Mouse (Mus musculus): ENCODE measurements around the gene Nat10. TPM values are rescaled to one million over a fixed set of nuclear protein-coding genes. Genes with fewer than 3 reads are reported as not detected.

Gene Nat10
- polyA plus RNA-seq, 1 experiment from 2014 or later: 38.5 TPM

- H3K27ac ChIP-seq (ENCODE audit: low read depth, low read length): no peak overlapping the region
- WGBS: 95% methylated on average over 7 of the region's 7 CpGs
- ATAC-seq (replicated peaks; ENCODE audit: low FRiP score): no peak
- no peak for DNase-seq (ENCODE audit: low spot score)
- no peak overlapping the region for H3K4me3 ChIP-seq (ENCODE audit: low read depth, low read length)
- no peaks in the 10 kb centered on the region for H3K4me1 ChIP-seq (replicated peaks; ENCODE audit: control insufficient read depth, insufficient read depth, low read length)
- H3K9me3 ChIP-seq (ENCODE audit: control insufficient read depth, low read length): no peaks in the 10 kb centered on the region
- peaks cover 2% of the 10 kb centered on the region; the same call in 1 of the 2 replicates for H3K36me3 ChIP-seq (ENCODE audit: control insufficient read depth, insufficient read depth, low read length)
- H3K4me2 ChIP-seq (ENCODE audit: low read depth, low read length, severe bottlenecking): no peak overlapping the region
- no peak overlapping the region for H3K9ac ChIP-seq (ENCODE audit: low read length)
- H3K27me3 ChIP-seq (ENCODE audit: control insufficient read depth, insufficient read depth, low read length): no peaks in the 10 kb centered on the region
Observed at GRCm38 (mm10) chr2:103713831-103714230, 47.2 kb downstream of the Nat10 start.

GRCm38 (mm10) chr2:103710849-103711248 lies 50.2 kb downstream of the Nat10 start:
- H3K4me1 ChIP-seq (replicated peaks; ENCODE audit: control insufficient read depth, insufficient read depth, low read length): no peaks in the 10 kb centered on the region; the same call in 1 of the 2 replicates
- H3K9ac ChIP-seq (ENCODE audit: low read length): no peak overlapping the region
- no peak overlapping the region for H3K4me2 ChIP-seq (ENCODE audit: low read depth, low read length, severe bottlenecking)
- 95% methylated on average over 7 of the region's 7 CpGs for WGBS
- H3K36me3 ChIP-seq (ENCODE audit: control insufficient read depth, insufficient read depth, low read length): no peaks in the 10 kb centered on the region; the same call in 1 of the 2 replicates
- DNase-seq (ENCODE audit: low spot score) (no peak), ATAC-seq (replicated peaks; ENCODE audit: low FRiP score) (no peak)
- no peak overlapping the region for H3K27ac ChIP-seq (ENCODE audit: low read depth, low read length)
- H3K9me3 ChIP-seq (ENCODE audit: control insufficient read depth, low read length): no peaks in the 10 kb centered on the region
- no peak overlapping the region for H3K4me3 ChIP-seq (ENCODE audit: low read depth, low read length)
- no peaks in the 10 kb centered on the region for H3K27me3 ChIP-seq (ENCODE audit: control insufficient read depth, insufficient read depth, low read length)

GRCm38 (mm10) chr2:103707056-103707776 lies 53.9 kb downstream of the Nat10 start:
- Histone ChIP-seq H3K4me2 (ENCODE audit: low read depth, low read length, severe bottlenecking) (no peak overlapping the region), H3K36me3 (ENCODE audit: control insufficient read depth, insufficient read depth, low read length) (no peaks in the 10 kb centered on the region; the same call in 1 of the 2 replicates), H3K4me3 (ENCODE audit: low read depth, low read length) (no peak overlapping the region), H3K27ac (ENCODE audit: low read depth, low read length) (no peak overlapping the region), H3K9ac (ENCODE audit: low read length) (no peak overlapping the region), H3K27me3 (ENCODE audit: control insufficient read depth, insufficient read depth, low read length) (no peaks in the 10 kb centered on the region), H3K9me3 (ENCODE audit: control insufficient read depth, low read length) (no peaks in the 10 kb centered on the region), H3K4me1 (replicated peaks; ENCODE audit: control insufficient read depth, insufficient read depth, low read length) (no peaks in the 10 kb centered on the region; the same call in 1 of the 2 replicates)
- DNase-seq (ENCODE audit: low spot score) (no peak), ATAC-seq (replicated peaks; ENCODE audit: low FRiP score) (no peak)
- 85% methylated on average over 6 of the region's 6 CpGs for WGBS

GRCm38 (mm10) chr2:103706226-103706625 lies 54.8 kb downstream of the Nat10 start:
- ATAC-seq (replicated peaks; ENCODE audit: low FRiP score) (peak; percentile 63), DNase-seq (ENCODE audit: low spot score) (no peak)
- 63% methylated on average over 11 of the region's 11 CpGs for WGBS
- Histone ChIP-seq H3K9me3 (ENCODE audit: control insufficient read depth, low read length) (no peaks in the 10 kb centered on the region), H3K36me3 (ENCODE audit: control insufficient read depth, insufficient read depth, low read length) (no peaks in the 10 kb centered on the region; the same call in 1 of the 2 replicates), H3K4me2 (ENCODE audit: low read depth, low read length, severe bottlenecking) (no peak overlapping the region), H3K4me1 (replicated peaks; ENCODE audit: control insufficient read depth, insufficient read depth, low read length) (no peaks in the 10 kb centered on the region; the same call in 1 of the 2 replicates), H3K27ac (ENCODE audit: low read depth, low read length) (no peak overlapping the region), H3K4me3 (ENCODE audit: low read depth, low read length) (no peak overlapping the region), H3K9ac (ENCODE audit: low read length) (no peak overlapping the region), H3K27me3 (ENCODE audit: control insufficient read depth, insufficient read depth, low read length) (no peaks in the 10 kb centered on the region)

GRCm38 (mm10) chr2:103705826-103706225 lies 55.2 kb downstream of the Nat10 start:
- H3K27me3 ChIP-seq (ENCODE audit: control insufficient read depth, insufficient read depth, low read length): no peaks in the 10 kb centered on the region
- H3K4me3 ChIP-seq (ENCODE audit: low read depth, low read length): no peak overlapping the region
- ATAC-seq (replicated peaks; ENCODE audit: low FRiP score) (no peak), DNase-seq (ENCODE audit: low spot score) (no peak)
- H3K27ac ChIP-seq (ENCODE audit: low read depth, low read length): no peak overlapping the region
- H3K36me3 ChIP-seq (ENCODE audit: control insufficient read depth, insufficient read depth, low read length): no peaks in the 10 kb centered on the region; the same call in 1 of the 2 replicates
- no peaks in the 10 kb centered on the region for H3K9me3 ChIP-seq (ENCODE audit: control insufficient read depth, low read length)
- H3K9ac ChIP-seq (ENCODE audit: low read length): no peak overlapping the region
- no peaks in the 10 kb centered on the region; the same call in 1 of the 2 replicates for H3K4me1 ChIP-seq (replicated peaks; ENCODE audit: control insufficient read depth, insufficient read depth, low read length)
- WGBS: 91% methylated on average over 4 of the region's 4 CpGs
- H3K4me2 ChIP-seq (ENCODE audit: low read depth, low read length, severe bottlenecking): no peak overlapping the region

- no peak overlapping the region for H3K4me3 ChIP-seq (ENCODE audit: low read depth, low read length)
- DNase-seq (ENCODE audit: low spot score) (no peak), ATAC-seq (replicated peaks; ENCODE audit: low FRiP score) (no peak)
- 92% methylated on average over 4 of the region's 4 CpGs for WGBS
- H3K9me3 ChIP-seq (ENCODE audit: control insufficient read depth, low read length): no peaks in the 10 kb centered on the region
- H3K4me1 ChIP-seq (replicated peaks; ENCODE audit: control insufficient read depth, insufficient read depth, low read length): no peaks in the 10 kb centered on the region; the same call in 1 of the 2 replicates
- H3K36me3 ChIP-seq (ENCODE audit: control insufficient read depth, insufficient read depth, low read length): no peaks in the 10 kb centered on the region
- no peak overlapping the region for H3K27ac ChIP-seq (ENCODE audit: low read depth, low read length)
- no peak overlapping the region for H3K4me2 ChIP-seq (ENCODE audit: low read depth, low read length, severe bottlenecking)
- H3K9ac ChIP-seq (ENCODE audit: low read length): no peak overlapping the region
- no peaks in the 10 kb centered on the region for H3K27me3 ChIP-seq (ENCODE audit: control insufficient read depth, insufficient read depth, low read length)
Observed at GRCm38 (mm10) chr2:103703865-103704264, 57.2 kb downstream of the Nat10 start.

- Histone ChIP-seq H3K9ac (ENCODE audit: low read length) (no peak overlapping the region), H3K4me2 (ENCODE audit: low read depth, low read length, severe bottlenecking) (no peak overlapping the region), H3K4me1 (replicated peaks; ENCODE audit: control insufficient read depth, insufficient read depth, low read length) (no peaks in the 10 kb centered on the region; the same call in 1 of the 2 replicates), H3K27ac (ENCODE audit: low read depth, low read length) (no peak overlapping the region), H3K4me3 (ENCODE audit: low read depth, low read length) (no peak overlapping the region), H3K9me3 (ENCODE audit: control insufficient read depth, low read length) (no peaks in the 10 kb centered on the region), H3K36me3 (ENCODE audit: control insufficient read depth, insufficient read depth, low read length) (no peaks in the 10 kb centered on the region), H3K27me3 (ENCODE audit: control insufficient read depth, insufficient read depth, low read length) (no peaks in the 10 kb centered on the region)
- no peak for DNase-seq (ENCODE audit: low spot score)
- 90% methylated on average over 10 of the region's 10 CpGs for WGBS
- ATAC-seq (replicated peaks; ENCODE audit: low FRiP score): no peak
Observed at GRCm38 (mm10) chr2:103703336-103703735, 57.7 kb downstream of the Nat10 start.

GRCm38 (mm10) chr2:103700514-103700913 lies 60.6 kb downstream of the Nat10 start:
- peak; percentile 51; the same call in 1 of the 2 replicates for ATAC-seq (replicated peaks; ENCODE audit: low FRiP score)
- WGBS: 78% methylated on average over 12 of the region's 12 CpGs

GRCm38 (mm10) chr2:103696177-103696576 lies 64.9 kb downstream of the Nat10 start:
- H3K9ac ChIP-seq (ENCODE audit: low read length): no peak overlapping the region
- no peaks in the 10 kb centered on the region for H3K9me3 ChIP-seq (ENCODE audit: control insufficient read depth, low read length)
- DNase-seq (ENCODE audit: low spot score) (no peak), ATAC-seq (replicated peaks; ENCODE audit: low FRiP score) (no peak)
- no peaks in the 10 kb centered on the region for H3K36me3 ChIP-seq (ENCODE audit: control insufficient read depth, insufficient read depth, low read length)
- H3K4me3 ChIP-seq (ENCODE audit: low read depth, low read length): no peak overlapping the region
- WGBS: 86% methylated on average over 3 of the region's 3 CpGs
- H3K4me2 ChIP-seq (ENCODE audit: low read depth, low read length, severe bottlenecking): no peak overlapping the region
- no peak overlapping the region for H3K27ac ChIP-seq (ENCODE audit: low read depth, low read length)
- H3K27me3 ChIP-seq (ENCODE audit: control insufficient read depth, insufficient read depth, low read length): no peaks in the 10 kb centered on the region
- H3K4me1 ChIP-seq (replicated peaks; ENCODE audit: control insufficient read depth, insufficient read depth, low read length): no peaks in the 10 kb centered on the region

More at GRCm38 (mm10) chr2:103700514-103700913, 60.6 kb downstream of the Nat10 start:
- Histone ChIP-seq H3K27ac (ENCODE audit: low read depth, low read length) (no peak overlapping the region), H3K9ac (ENCODE audit: low read length) (no peak overlapping the region), H3K4me2 (ENCODE audit: low read depth, low read length, severe bottlenecking) (no peak overlapping the region), H3K36me3 (ENCODE audit: control insufficient read depth, insufficient read depth, low read length) (no peaks in the 10 kb centered on the region), H3K27me3 (ENCODE audit: control insufficient read depth, insufficient read depth, low read length) (no peaks in the 10 kb centered on the region), H3K9me3 (ENCODE audit: control insufficient read depth, low read length) (no peaks in the 10 kb centered on the region), H3K4me3 (ENCODE audit: low read depth, low read length) (no peak overlapping the region), H3K4me1 (replicated peaks; ENCODE audit: control insufficient read depth, insufficient read depth, low read length) (no peaks in the 10 kb centered on the region)
- DNase-seq (ENCODE audit: low spot score): no peak

Measured in forebrain, embryonic 11.5 days (tissue).